Mouse (Mus musculus) lung, embryonic 16.5 days (tissue): ENCODE measurements around the gene Hcrt. TPM values are rescaled to one million over a fixed set of nuclear protein-coding genes. Genes with fewer than 3 reads are reported as not detected.
A peak's percentile ranks its signal among the peaks of the same experiment; 100 is the strongest.
"Not testable (repeated sequence)": the region's sequence is repeated elsewhere in the genome, so short reads cannot be mapped to it uniquely, and the experiment has no call there.

Experiments used
- ATAC-seq: fragments of 200-750 bp; cut with Nextera tagmentation; 2 replicates; pipeline ENCODE4 v1.8.0; 2017; ENCODE audit warnings: low read depth, mild to moderate bottlenecking, moderate library complexity
- H3K27ac ChIP-seq: fragments of 300-500 bp; sonication (generic); 2 replicates; pipeline ENCODE4 v1.5.1; 2014; ENCODE audit warnings: mild to moderate bottlenecking, control low read depth, low read length
- H3K27me3 ChIP-seq: fragments of 300-500 bp; sonication (generic); 2 replicates; pipeline ENCODE4 v1.6.1; 2014; ENCODE audit warnings: low read depth, low read length, mixed read lengths; ENCODE audit not compliant: control insufficient read depth, insufficient read depth
- H3K36me3 ChIP-seq: fragments of 300-500 bp; sonication (generic); 2 replicates; pipeline ENCODE4 v1.6.1; 2014; ENCODE audit warnings: low read length; ENCODE audit not compliant: control insufficient read depth, insufficient read depth
- H3K4me1 ChIP-seq: fragments of 300-500 bp; sonication (generic); replicated peaks from 2 replicates; pipeline ENCODE4 v1.6.1; 2014; ENCODE audit warnings: low read length, mixed read lengths; ENCODE audit not compliant: control insufficient read depth, insufficient read depth
- H3K4me2 ChIP-seq: fragments of 300-500 bp; sonication (generic); 2 replicates; pipeline ENCODE4 v1.6.1; 2014; ENCODE audit warnings: low read depth, low read length, control low read depth
- H3K4me3 ChIP-seq: fragments of 300-500 bp; sonication (generic); 2 replicates; pipeline ENCODE4 v1.5.1; 2014; ENCODE audit warnings: mild to moderate bottlenecking, low read length, control low read depth
- H3K9ac ChIP-seq: fragments of 300-500 bp; sonication (generic); 2 replicates; pipeline ENCODE4 v1.6.1; 2014; ENCODE audit warnings: low read length, control low read depth
- H3K9me3 ChIP-seq: fragments of 300-500 bp; sonication (generic); 2 replicates; pipeline ENCODE4 v1.6.1; 2016; ENCODE audit warnings: low read length; ENCODE audit not compliant: control insufficient read depth
- WGBS: fragments of 180-500 bp; shearing (Covaris S2); extraction: QIAGEN DNeasy Blood & Tissue Kit; methylation state at CpG from one replicate; pipeline ENCODE4 v1.1.7; 2014; 5-methylcytosine and 5-hydroxymethylcytosine counted together
- polyA plus RNA-seq: library from polyadenylated mRNA; unstranded; fragments of >200 nt; fragmentation: Nextera tagmentation; extraction: Ambion mirVana; gene quantifications from 2 replicates; pipeline ENCODE4 v1.2.1, GENCODE M21; 2015

The Hcrt gene
- polyA plus RNA-seq, 1 experiment from 2014 or later, result not detected

- Histone ChIP-seq H3K4me1 (no peaks in the 10 kb centered on the region), H3K4me3 (no peak overlapping the region), H3K27me3 (no peaks in the 10 kb centered on the region), H3K9me3 (no peaks in the 10 kb centered on the region), H3K36me3 (peaks cover 20% of the 10 kb centered on the region), H3K9ac (no peak overlapping the region), H3K4me2 (no peak overlapping the region), H3K27ac (no peak overlapping the region)
- WGBS, result 93% methylated on average over 2 of the region's 2 CpGs
- ATAC-seq, result 0 out of 2 replicates have a peak, but pooled peaks have one; percentile 38
These were observed 28.8 kb upstream of the Hcrt start for GRCm38 (mm10) chr11:100791457-100792049.

- H3K27me3 ChIP-seq, H3K27ac ChIP-seq, H3K4me2 ChIP-seq, H3K9ac ChIP-seq, H3K9me3 ChIP-seq, ATAC-seq, H3K4me3 ChIP-seq, H3K4me1 ChIP-seq: not testable (repeated sequence)
- WGBS, result 81% methylated on average over 9 of the region's 9 CpGs
- H3K36me3 ChIP-seq, result peaks cover 18% of the 10 kb centered on the region
These were observed 27.9 kb upstream of the Hcrt start for GRCm38 (mm10) chr11:100790644-100791043.

GRCm38 (mm10) chr11:100789702-100790101 is 27.0 kb upstream of the Hcrt start:
- H3K27me3 ChIP-seq, result no peaks in the 10 kb centered on the region
- no peaks in the 10 kb centered on the region for H3K9me3 ChIP-seq
- no peaks in the 10 kb centered on the region for H3K4me1 ChIP-seq
- no peak overlapping the region for H3K9ac ChIP-seq
- ATAC-seq, result no peak
- no peak overlapping the region for H3K4me3 ChIP-seq
- H3K27ac ChIP-seq, result no peak overlapping the region
- peaks cover 21% of the 10 kb centered on the region for H3K36me3 ChIP-seq
- 82% methylated on average over 3 of the region's 3 CpGs for WGBS
- no peak overlapping the region for H3K4me2 ChIP-seq

- WGBS, result 93% methylated on average over 2 of the region's 2 CpGs
- ATAC-seq, result no peak
- Histone ChIP-seq H3K9me3 (no peaks in the 10 kb centered on the region), H3K4me2 (no peak overlapping the region), H3K27me3 (no peaks in the 10 kb centered on the region), H3K4me3 (no peak overlapping the region), H3K9ac (no peak overlapping the region), H3K27ac (no peak overlapping the region), H3K36me3 (peaks cover 27% of the 10 kb centered on the region), H3K4me1 (0 out of 2 replicates have a peak, but pooled peaks cover 3% of the 10 kb centered on the region)
These were observed 23.0 kb upstream of the Hcrt start for GRCm38 (mm10) chr11:100785774-100786173.

- no peak for ATAC-seq
- H3K27me3 ChIP-seq, result no peaks in the 10 kb centered on the region
- WGBS, result 79% methylated on average over 8 of the region's 8 CpGs
- no peak overlapping the region for H3K9ac ChIP-seq
- peaks cover 22% of the 10 kb centered on the region for H3K36me3 ChIP-seq
- no peak overlapping the region for H3K27ac ChIP-seq
- no peaks in the 10 kb centered on the region for H3K9me3 ChIP-seq
- no peak overlapping the region for H3K4me3 ChIP-seq
- 0 out of 2 replicates have a peak, but pooled peaks cover 3% of the 10 kb centered on the region for H3K4me1 ChIP-seq
- H3K4me2 ChIP-seq, result no peak overlapping the region
These were observed 21.6 kb upstream of the Hcrt start for GRCm38 (mm10) chr11:100784286-100784685.

- peak overlapping the region; percentile 1; the same call in 1 of the 2 replicates for H3K27ac ChIP-seq
- no peak for ATAC-seq
- 0 out of 2 replicates have a peak, but pooled peaks cover 3% of the 10 kb centered on the region for H3K4me1 ChIP-seq
- no peaks in the 10 kb centered on the region for H3K27me3 ChIP-seq
- no peak overlapping the region for H3K4me3 ChIP-seq
- H3K36me3 ChIP-seq, result peaks cover 12% of the 10 kb centered on the region; the same call in 1 of the 2 replicates
- no peaks in the 10 kb centered on the region for H3K9me3 ChIP-seq
- 82% methylated on average over 13 of the region's 13 CpGs for WGBS
- no peak overlapping the region for H3K4me2 ChIP-seq
- no peak overlapping the region for H3K9ac ChIP-seq
These were observed 19.8 kb upstream of the Hcrt start for GRCm38 (mm10) chr11:100782568-100782967.

GRCm38 (mm10) chr11:100781763-100782475 is 19.2 kb upstream of the Hcrt start:
- H3K9me3 ChIP-seq, result no peaks in the 10 kb centered on the region
- H3K27ac ChIP-seq, result peak overlapping the region; percentile 68
- peaks cover 12% of the 10 kb centered on the region; the same call in 1 of the 2 replicates for H3K36me3 ChIP-seq
- WGBS, result 54% methylated on average over 15 of the region's 15 CpGs
- peak; percentile 92 for ATAC-seq
- H3K4me1 ChIP-seq, result 0 out of 2 replicates have a peak, but pooled peaks cover 3% of the 10 kb centered on the region
- H3K9ac ChIP-seq, result 0 out of 2 replicates have a peak overlapping the region, but pooled peaks have one; percentile 6
- no peak overlapping the region for H3K4me2 ChIP-seq
- no peaks in the 10 kb centered on the region for H3K27me3 ChIP-seq
- H3K4me3 ChIP-seq, result no peak overlapping the region

GRCm38 (mm10) chr11:100780247-100780646 is 17.5 kb upstream of the Hcrt start:
- H3K27me3 ChIP-seq, result no peaks in the 10 kb centered on the region
- H3K9ac ChIP-seq, result no peak overlapping the region
- H3K27ac ChIP-seq, result no peak overlapping the region
- no peak for ATAC-seq
- no peak overlapping the region for H3K4me3 ChIP-seq
- WGBS, result 84% methylated on average over 8 of the region's 8 CpGs
- 0 out of 2 replicates have a peak, but pooled peaks cover 3% of the 10 kb centered on the region for H3K4me1 ChIP-seq
- no peak overlapping the region for H3K4me2 ChIP-seq
- H3K9me3 ChIP-seq, result no peaks in the 10 kb centered on the region
- peaks cover 8% of the 10 kb centered on the region; the same call in 1 of the 2 replicates for H3K36me3 ChIP-seq

- H3K27me3 ChIP-seq, result no peaks in the 10 kb centered on the region
- WGBS, result 58% methylated on average over 3 of the region's 3 CpGs
- no peak overlapping the region for H3K9ac ChIP-seq
- no peak overlapping the region for H3K4me3 ChIP-seq
- no peak overlapping the region for H3K4me2 ChIP-seq
- H3K4me1 ChIP-seq, result 0 out of 2 replicates have a peak, but pooled peaks cover 3% of the 10 kb centered on the region
- peaks cover 8% of the 10 kb centered on the region; the same call in 1 of the 2 replicates for H3K36me3 ChIP-seq
- no peak for ATAC-seq
- no peak overlapping the region for H3K27ac ChIP-seq
- no peaks in the 10 kb centered on the region for H3K9me3 ChIP-seq
These were observed 15.3 kb upstream of the Hcrt start for GRCm38 (mm10) chr11:100778069-100778468.
